In the genomic region with DNA sequence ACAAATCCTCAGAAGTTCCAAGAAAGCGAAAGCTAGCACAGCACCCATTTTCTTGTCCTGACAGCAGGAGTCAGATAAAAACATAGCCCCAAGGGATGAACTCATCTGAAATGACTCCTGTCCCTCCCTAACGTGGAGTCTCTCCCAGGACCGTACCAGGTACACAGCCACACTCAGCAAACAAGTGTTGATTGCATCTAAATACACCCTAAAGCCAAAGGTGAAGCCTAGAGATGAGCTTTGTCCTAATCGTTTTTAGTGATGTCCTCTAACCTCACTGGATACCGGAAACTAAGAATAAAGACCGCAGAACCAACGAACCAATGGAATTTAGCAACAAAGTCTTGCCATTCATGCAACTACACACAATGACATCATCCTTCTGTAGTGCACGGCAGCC, we compare ENCODE assay signal across 27 mouse cellular contexts.
A peak's percentile ranks its signal among the peaks of the same experiment; 100 is the strongest.
DNase-seq lines count a peak whose midpoint lies in the region; ATAC-seq and TF ChIP-seq lines count a peak whose summit lies in the region.
"Had no signal": no experiment of that assay in that cellular context is flagged by ENCODE, and none has a peak within 500 bp of the region (broad histone marks: within the 10 kb centered on the region; RNA-seq: fewer than 3 reads in every experiment).

No protein-coding gene starts in this region.

- H3K36me3 ChIP-seq in heart, embryonic 13.5 days: no peaks in the 10 kb centered on the region
- no peaks in the 10 kb centered on the region for H3K36me3 ChIP-seq in liver, adult 2 months (ENCODE audit: control insufficient read depth, insufficient read depth, low read length)
- H3K36me3 ChIP-seq in liver, embryonic 12.5 days: no peaks in the 10 kb centered on the region
- H3K36me3 ChIP-seq: embryonic facial prominence, embryonic 13.5 days; forebrain, embryonic 10.5 days; forebrain, embryonic 15.5 days; intestine, embryonic 15.5 days; midbrain, embryonic 10.5 days; midbrain, embryonic 15.5 days; stomach, embryonic 15.5 days had no signal

- peak overlapping the region; percentile 57 for H3K9ac ChIP-seq in heart, embryonic 13.5 days
- no peak overlapping the region for H3K9ac ChIP-seq in liver, adult 2 months (ENCODE audit: low read depth, low read length)
- H3K9ac ChIP-seq in liver, embryonic 12.5 days: no peak overlapping the region
- H3K9ac ChIP-seq: embryonic facial prominence, embryonic 13.5 days; forebrain, embryonic 15.5 days; intestine, embryonic 15.5 days; limb, embryonic 13.5 days; liver, embryonic 14.5 days; lung, embryonic 14.5 days; midbrain, embryonic 15.5 days; stomach, embryonic 15.5 days had no signal

- H3K27me3 ChIP-seq in heart, embryonic 13.5 days (replicated peaks): no peaks in the 10 kb centered on the region
- no peaks in the 10 kb centered on the region for H3K27me3 ChIP-seq in liver, adult 2 months (ENCODE audit: control insufficient read depth, insufficient read depth, low read length)
- H3K27me3 ChIP-seq in liver, embryonic 12.5 days (replicated peaks): peaks cover 4% of the 10 kb centered on the region; the same call in 1 of the 2 replicates
- H3K27me3 ChIP-seq: embryonic facial prominence, embryonic 13.5 days; forebrain, embryonic 15.5 days; intestine, embryonic 15.5 days; limb, embryonic 13.5 days; midbrain, embryonic 15.5 days; stomach, embryonic 15.5 days had no signal

- no peak for ATAC-seq in heart, embryonic 13.5 days (ENCODE audit: extremely low read depth, insufficient number of reproducible peaks, low FRiP score, low TSS enrichment)
- ATAC-seq in liver, embryonic 12.5 days: no peak
- ATAC-seq: forebrain, embryonic 15.5 days; hindbrain, postnatal 0 days; intestine, embryonic 15.5 days; midbrain, embryonic 15.5 days had no signal

- H3K4me3 ChIP-seq in gastrocnemius, adult 2 months: no peak overlapping the region
- H3K4me3 ChIP-seq in heart, embryonic 13.5 days: no peak overlapping the region
- no peak overlapping the region for H3K4me3 ChIP-seq in liver, adult 2 months (ENCODE audit: insufficient read depth, low read depth, low read length)
- no peak overlapping the region for H3K4me3 ChIP-seq in liver, embryonic 12.5 days
- H3K4me3 ChIP-seq: embryonic facial prominence, embryonic 13.5 days; forebrain, embryonic 10.5 days; forebrain, embryonic 15.5 days; intestine, embryonic 15.5 days; layer of hippocampus, adult 2 months; left cerebral cortex, adult 2 months; limb, embryonic 13.5 days; midbrain, embryonic 10.5 days; midbrain, embryonic 15.5 days; stomach, embryonic 15.5 days had no signal

- DNase-seq in gastrocnemius, adult 2 months: no peak
- DNase-seq in gastrocnemius, adult 18-20 months (ENCODE audit: low spot score): no peak
- no peak for DNase-seq in heart, adult 11 months
- DNase-seq in liver, adult 2 months (ENCODE audit: extremely low read depth, low read depth, low spot score): peak; percentile 22
- no peak for DNase-seq in urinary bladder, postnatal 25 days (ENCODE audit: low spot score)
- DNase-seq: adrenal gland, postnatal 14 days; cerebellum, postnatal 10 days; kidney, adult 2 months; kidney, postnatal 36 days; lung, embryonic 14.5 days; lung, postnatal 14 days; right cerebral cortex, postnatal 25 days; thymus, postnatal 14 days had no signal

- no peak for TF ChIP-seq POLR2A in liver, adult 2 months (IDR thresholded peaks at IDR 0.05; ENCODE audit: extremely low read depth, insufficient read depth, low read length)

- H3K27ac ChIP-seq in gastrocnemius, adult 2 months: peak overlapping the region; percentile 82
- peak overlapping the region; percentile 91 for H3K27ac ChIP-seq in heart, embryonic 13.5 days (replicated peaks)
- no peak overlapping the region for H3K27ac ChIP-seq in liver, adult 2 months (replicated peaks; ENCODE audit: insufficient read depth, low read depth, low read length)
- no peak overlapping the region for H3K27ac ChIP-seq in liver, embryonic 12.5 days
- H3K27ac ChIP-seq: embryonic facial prominence, embryonic 13.5 days; forebrain, embryonic 10.5 days; forebrain, embryonic 15.5 days; hindbrain, postnatal 0 days; intestine, embryonic 15.5 days; layer of hippocampus, adult 2 months; left cerebral cortex, adult 2 months; limb, embryonic 13.5 days; liver, embryonic 14.5 days; midbrain, embryonic 10.5 days; midbrain, embryonic 15.5 days; stomach, embryonic 15.5 days had no signal

- H3K4me2 ChIP-seq in heart, embryonic 13.5 days: 0 out of 2 replicates have a peak overlapping the region, but pooled peaks have one; percentile 12
- H3K4me2 ChIP-seq in liver, embryonic 12.5 days: no peak overlapping the region
- H3K4me2 ChIP-seq: embryonic facial prominence, embryonic 13.5 days; forebrain, embryonic 15.5 days; intestine, embryonic 15.5 days; limb, embryonic 13.5 days; lung, embryonic 14.5 days; midbrain, embryonic 15.5 days; stomach, embryonic 15.5 days had no signal

- no peaks in the 10 kb centered on the region for H3K9me3 ChIP-seq in heart, embryonic 13.5 days
- no peaks in the 10 kb centered on the region for H3K9me3 ChIP-seq in liver, embryonic 12.5 days (replicated peaks)
- H3K9me3 ChIP-seq: embryonic facial prominence, embryonic 13.5 days; forebrain, embryonic 10.5 days; forebrain, embryonic 15.5 days; intestine, embryonic 15.5 days; limb, embryonic 13.5 days; midbrain, embryonic 10.5 days; midbrain, embryonic 15.5 days; stomach, embryonic 15.5 days had no signal

- intact Hi-C loops in gastrocnemius, adult 2 months (cut with DNase I): no loop called here

- H3K79me2 ChIP-seq in liver, adult 2 months (ENCODE audit: control insufficient read depth, insufficient read depth, low read length): no peaks in the 10 kb centered on the region; the same call in 1 of the 2 replicates

- H3K4me1 ChIP-seq in heart, embryonic 13.5 days: peaks cover 62% of the 10 kb centered on the region
- H3K4me1 ChIP-seq in liver, adult 2 months (ENCODE audit: control insufficient read depth, insufficient read depth, low read length): peaks cover 6% of the 10 kb centered on the region; the same call in 1 of the 2 replicates
- peaks cover 20% of the 10 kb centered on the region for H3K4me1 ChIP-seq in liver, embryonic 12.5 days

- no peak for TF ChIP-seq CTCF in gastrocnemius, adult 2 months (IDR thresholded peaks at IDR 0.05)
- no peak for TF ChIP-seq CTCF in liver, adult 2 months (IDR thresholded peaks at IDR 0.05; ENCODE audit: low read depth, low read length)

- WGBS in heart, embryonic 13.5 days: 65% methylated on average over 8 of the region's 8 CpGs
- 44% methylated on average over 8 of the region's 8 CpGs for WGBS in liver, adult 2 months
- WGBS in liver, embryonic 12.5 days (ENCODE audit: insufficient replicate concordance): 68% methylated on average over 8 of the region's 8 CpGs

Comparison
In these comparisons a context has a peak if more than half of its experiments do, and no peak if none do; other contexts are left out.
1. H3K27ac ChIP-seq: peak in gastrocnemius, adult 2 months (single experiment) and heart, embryonic 13.5 days (single experiment); none in liver, adult 2 months (single experiment) and liver, embryonic 12.5 days (single experiment).